Mouse (Mus musculus) heart, postnatal 0 days (tissue): ENCODE data around the gene Bcl11b. TPM values are rescaled to one million over a fixed set of nuclear protein-coding genes. Genes with fewer than 3 reads are reported as not detected.

ENCODE experiments used
- ATAC-seq: fragments of 200-750 bp; cut with Nextera tagmentation; 2 replicates; pipeline ENCODE4 v1.8.0; 2017; ENCODE audit warnings: low read depth, moderate number of reproducible peaks, moderate library complexity; ENCODE audit not compliant: insufficient read depth
- DNase-seq: peaks from one replicate; pipeline ENCODE4 v3.0.0-alpha.2; 2016; ENCODE audit warnings: low spot score
- H3K27ac ChIP-seq: fragments of 300-500 bp; sonication (generic); 2 replicates; pipeline ENCODE4 v1.5.1; 2014; ENCODE audit warnings: low read depth, mild to moderate bottlenecking
- H3K27me3 ChIP-seq: fragments of 300-500 bp; sonication (generic); 2 replicates; pipeline ENCODE4 v1.6.1; 2014; ENCODE audit warnings: low read length, mixed read lengths; ENCODE audit not compliant: control insufficient read depth, insufficient read depth
- H3K36me3 ChIP-seq: fragments of 300-500 bp; sonication (generic); replicated peaks from 2 replicates; pipeline ENCODE4 v1.6.1; 2014; ENCODE audit warnings: low read length, mixed read lengths; ENCODE audit not compliant: control insufficient read depth, insufficient read depth
- H3K4me1 ChIP-seq: fragments of 300-500 bp; sonication (generic); 2 replicates; pipeline ENCODE4 v1.6.1; 2014; ENCODE audit warnings: antibody characterized with exemption; ENCODE audit not compliant: control insufficient read depth, insufficient read depth
- H3K4me2 ChIP-seq: fragments of 300-500 bp; sonication (generic); 2 replicates; pipeline ENCODE4 v1.6.1; 2014; ENCODE audit warnings: low read depth, mild to moderate bottlenecking, low read length, moderate library complexity
- H3K4me3 ChIP-seq: fragments of 300-500 bp; sonication (generic); 2 replicates; pipeline ENCODE4 v1.5.1; 2014; ENCODE audit warnings: low read depth, low read length
- H3K9ac ChIP-seq: fragments of 300-500 bp; sonication (generic); replicated peaks from 2 replicates; pipeline ENCODE4 v1.6.1; 2014; ENCODE audit warnings: low read depth, low read length, mixed read lengths
- H3K9me3 ChIP-seq: fragments of 300-500 bp; sonication (generic); replicated peaks from 2 replicates; pipeline ENCODE4 v1.6.1; 2016; ENCODE audit warnings: low read length; ENCODE audit not compliant: control insufficient read depth
- CTCF ChIP-seq: IDR thresholded peaks from 2 replicates; pipeline ENCODE4 v1.5.1; 2016; ENCODE audit warnings: antibody characterized with exemption, control low read depth, low read depth
- EP300 ChIP-seq: IDR thresholded peaks from 2 replicates; pipeline ENCODE4 v1.6.1; 2016; ENCODE audit warnings: antibody characterized with exemption, low read depth
- WGBS: fragments of 180-500 bp; shearing (Covaris S2); extraction: QIAGEN DNeasy Blood & Tissue Kit; methylation state at CpG from one replicate; pipeline ENCODE4 v1.1.7; 2014; 5-methylcytosine and 5-hydroxymethylcytosine counted together
- polyA plus RNA-seq: library from polyadenylated mRNA; unstranded; fragments of >200 nt; fragmentation: Nextera tagmentation; extraction: Ambion mirVana; gene quantifications from 2 replicates; pipeline ENCODE4 v1.2.1, GENCODE M21; 2015
- total RNA-seq: library from RNA; depleted of rRNA; stranded (reverse); fragments of >200 nt; gene quantifications from 2 replicates; pipeline ENCODE4 v1.2.3, GENCODE M21; 2014; ENCODE audit warnings: low replicate concordance

Bcl11b gene
- total and polyA plus RNA-seq, 2 experiments from 2014 or later: 2.2 to 2.7 TPM

GRCm38 (mm10) chr12:107905333-107905732 lies 98.1 kb downstream of the Bcl11b start:
- ATAC-seq (no peak), DNase-seq (no peak)
- Histone ChIP-seq H3K27ac (no peak overlapping the region), H3K4me2 (no peak overlapping the region), H3K9ac (no peak overlapping the region), H3K9me3 (peaks cover 6% of the 10 kb centered on the region), H3K36me3 (no peaks in the 10 kb centered on the region), H3K27me3 (no peaks in the 10 kb centered on the region), H3K4me3 (no peak overlapping the region), H3K4me1 (no peaks in the 10 kb centered on the region)
- TF ChIP-seq CTCF: no peak
- TF ChIP-seq EP300: no peak
- WGBS: 93% methylated on average over 3 of the region's 3 CpGs

- Histone ChIP-seq H3K9me3 (peaks cover 6% of the 10 kb centered on the region), H3K27me3 (no peaks in the 10 kb centered on the region), H3K9ac (no peak overlapping the region), H3K27ac (no peak overlapping the region), H3K4me1 (no peaks in the 10 kb centered on the region), H3K4me3 (no peak overlapping the region), H3K36me3 (no peaks in the 10 kb centered on the region), H3K4me2 (no peak overlapping the region)
- TF ChIP-seq EP300 (no peak), CTCF (no peak)
- DNase-seq: no peak
- no peak for ATAC-seq
- 74% methylated on average over 11 of the region's 11 CpGs for WGBS
These were observed 98.9 kb downstream of the Bcl11b start for GRCm38 (mm10) chr12:107904457-107904856.

DNA sequence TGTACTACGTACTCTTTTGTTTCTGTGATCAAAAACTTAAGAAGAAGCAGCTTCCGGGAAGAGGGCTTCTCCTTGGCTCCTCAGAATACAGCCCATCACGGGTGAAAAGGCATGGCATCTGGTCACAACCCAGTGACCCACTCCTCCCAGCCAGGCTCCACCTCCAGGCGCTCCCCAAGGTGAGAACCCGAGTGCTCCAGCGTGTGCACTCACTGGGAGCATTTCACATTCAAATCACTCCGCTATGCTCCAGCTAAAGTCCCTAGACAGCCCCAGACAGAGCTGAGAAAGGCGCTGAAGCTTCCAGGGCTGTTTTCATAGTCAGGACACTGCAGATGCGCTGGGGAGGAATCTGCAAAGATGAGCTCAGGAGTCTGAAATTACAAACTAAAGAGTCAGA lies 99.5 kb downstream of the Bcl11b start:
- peaks cover 6% of the 10 kb centered on the region for H3K9me3 ChIP-seq
- 51% methylated on average over 9 of the region's 9 CpGs for WGBS
- no peak overlapping the region for H3K4me3 ChIP-seq
- no peak overlapping the region for H3K4me2 ChIP-seq
- DNase-seq (no peak), ATAC-seq (no peak)
- no peaks in the 10 kb centered on the region for H3K27me3 ChIP-seq
- H3K9ac ChIP-seq: no peak overlapping the region
- no peaks in the 10 kb centered on the region for H3K36me3 ChIP-seq
- H3K27ac ChIP-seq: no peak overlapping the region
- no peaks in the 10 kb centered on the region for H3K4me1 ChIP-seq
- no peak for TF ChIP-seq EP300

GRCm38 (mm10) chr12:107891449-107891848 lies 112.0 kb downstream of the Bcl11b start:
- TF ChIP-seq EP300 (no peak), CTCF (no peak)
- Histone ChIP-seq H3K36me3 (no peaks in the 10 kb centered on the region), H3K9me3 (no peaks in the 10 kb centered on the region), H3K4me1 (no peaks in the 10 kb centered on the region), H3K9ac (no peak overlapping the region), H3K27ac (no peak overlapping the region), H3K4me3 (no peak overlapping the region), H3K4me2 (no peak overlapping the region), H3K27me3 (no peaks in the 10 kb centered on the region)
- WGBS: 83% methylated on average over 3 of the region's 3 CpGs
- ATAC-seq: no peak
- DNase-seq: no peak

DNA sequence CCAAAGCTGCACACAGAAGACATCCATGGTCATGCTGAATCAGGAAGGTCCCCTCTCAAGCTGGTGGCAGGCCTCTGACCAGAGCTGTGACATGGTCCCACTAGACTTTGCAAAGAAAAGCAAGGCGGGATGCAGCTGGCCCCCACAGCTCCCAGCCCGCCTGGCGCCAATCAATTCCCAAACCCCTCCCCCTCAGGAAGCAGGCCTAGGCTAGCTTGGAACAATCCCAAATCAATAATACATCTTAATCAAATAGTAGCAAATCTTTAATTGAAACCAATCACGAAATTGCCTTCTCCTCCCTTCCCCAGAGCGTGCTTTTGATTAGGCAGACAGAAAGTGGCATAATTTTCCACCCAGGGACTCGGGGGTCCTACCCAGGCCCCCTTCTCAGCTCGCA lies 113.1 kb downstream of the Bcl11b start:
- Histone ChIP-seq H3K27ac (no peak overlapping the region), H3K9ac (no peak overlapping the region), H3K36me3 (no peaks in the 10 kb centered on the region), H3K27me3 (peaks cover 6% of the 10 kb centered on the region; the same call in 1 of the 2 replicates), H3K4me3 (no peak overlapping the region), H3K4me1 (no peaks in the 10 kb centered on the region), H3K9me3 (no peaks in the 10 kb centered on the region), H3K4me2 (no peak overlapping the region)
- ATAC-seq: no peak
- no peak for DNase-seq
- TF ChIP-seq EP300 (no peak), CTCF (no peak)
- 81% methylated on average over 7 of the region's 7 CpGs for WGBS

DNA sequence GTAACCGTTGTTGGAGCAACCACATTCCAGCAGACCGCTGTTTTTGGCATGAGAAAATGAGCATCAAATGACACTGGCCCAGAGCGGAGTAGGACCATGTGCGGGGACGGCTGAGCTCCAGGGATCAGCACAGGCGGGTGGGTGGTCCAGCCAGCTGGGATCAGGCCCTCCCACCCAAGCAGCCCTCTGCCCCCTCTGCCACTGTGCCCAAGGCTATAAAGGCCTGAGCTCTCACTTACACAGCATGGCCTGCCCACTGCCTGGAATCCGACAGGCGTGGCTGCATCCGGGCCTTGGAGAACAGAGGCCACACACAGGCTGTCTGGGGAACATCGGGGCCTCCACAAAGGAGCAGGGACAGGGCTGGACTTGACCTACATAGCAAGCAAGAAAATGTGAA lies 113.6 kb downstream of the Bcl11b start:
- no peak overlapping the region for H3K4me3 ChIP-seq
- H3K9me3 ChIP-seq: no peaks in the 10 kb centered on the region
- no peak for ATAC-seq
- no peak overlapping the region for H3K27ac ChIP-seq
- no peak for DNase-seq
- peaks cover 7% of the 10 kb centered on the region; the same call in 1 of the 2 replicates for H3K27me3 ChIP-seq
- H3K4me1 ChIP-seq: no peaks in the 10 kb centered on the region
- H3K36me3 ChIP-seq: no peaks in the 10 kb centered on the region
- H3K4me2 ChIP-seq: no peak overlapping the region
- TF ChIP-seq EP300: no peak
- TF ChIP-seq CTCF: no peak
- 73% methylated on average over 10 of the region's 10 CpGs for WGBS
- no peak overlapping the region for H3K9ac ChIP-seq
